Mouse (Mus musculus) ES-Bruce4 (cell line): ENCODE results near the gene Ubxn1.

Experiments
- EP300 ChIP-seq: IDR thresholded peaks from 2 replicates; pipeline ENCODE4 v1.6.1; 2011; ENCODE audit warnings: low read depth, low read length; ENCODE audit not compliant: insufficient read depth
- POLR2A ChIP-seq: IDR thresholded peaks from one replicate; pipeline ENCODE4 v1.8.1; 2011; ENCODE audit warnings: low read length; ENCODE audit not compliant: insufficient read depth

- TF ChIP-seq EP300 (no peak), POLR2A (no peak)
These were observed 38.3 kb upstream of the Ubxn1 start for GRCm38 (mm10) chr19:8832971-8833370.
